Mouse (Mus musculus): ENCODE measurements around the gene Unc5a. TPM values are rescaled to one million over a fixed set of nuclear protein-coding genes. Genes with fewer than 3 reads are reported as not detected.

Gene Unc5a
- total and polyA plus RNA-seq, 3 experiments: not detected

GRCm38 (mm10) chr13:54923705-54924104 is 25.5 kb upstream of the Unc5a start:
- no peak for TF ChIP-seq ZC3H11A (IDR thresholded peaks at IDR 0.05; ENCODE audit: low read depth, low read length)
- Histone ChIP-seq H3K27ac (ENCODE audit: control insufficient read depth, low read depth, low read length) (no peak overlapping the region), H3K79me2 (ENCODE audit: control insufficient read depth, insufficient read depth, low read length, poor library complexity) (no peaks in the 10 kb centered on the region), H3K36me3 (ENCODE audit: control insufficient read depth in 1 of 2, insufficient read depth in 2 of 2, low read length in 2 of 2) (no peaks in the 10 kb centered on the region), H3K4me1 (ENCODE audit: control insufficient read depth in 1 of 2, insufficient read depth in 2 of 2, low read length in 2 of 2) (no peaks in the 10 kb centered on the region), H3K9ac (ENCODE audit: control insufficient read depth, low read depth, low read length, poor library complexity, severe bottlenecking) (no peak overlapping the region), H3K9me3 (replicated peaks; ENCODE audit: insufficient read depth, low read length) (no peaks in the 10 kb centered on the region), H3K27me3 (ENCODE audit: control insufficient read depth in 1 of 2, insufficient read depth in 2 of 2, low read length in 2 of 2) (no peaks in the 10 kb centered on the region), H3K4me3 (ENCODE audit: control insufficient read depth in 1 of 2, insufficient read depth in 1 of 2, low read depth in 2 of 2, low read length in 2 of 2) (no peak overlapping the region)
- no peak for DNase-seq (ENCODE audit: low read depth, low spot score)

- DNase-seq (ENCODE audit: low read depth, low spot score): no peak
- Histone ChIP-seq H3K27me3 (ENCODE audit: control insufficient read depth in 1 of 2, insufficient read depth in 2 of 2, low read length in 2 of 2) (no peaks in the 10 kb centered on the region), H3K9ac (ENCODE audit: control insufficient read depth, low read depth, low read length, poor library complexity, severe bottlenecking) (no peak overlapping the region), H3K79me2 (ENCODE audit: control insufficient read depth, insufficient read depth, low read length, poor library complexity) (no peaks in the 10 kb centered on the region), H3K9me3 (replicated peaks; ENCODE audit: insufficient read depth, low read length) (no peaks in the 10 kb centered on the region), H3K36me3 (ENCODE audit: control insufficient read depth in 1 of 2, insufficient read depth in 2 of 2, low read length in 2 of 2) (no peaks in the 10 kb centered on the region), H3K4me1 (ENCODE audit: control insufficient read depth in 1 of 2, insufficient read depth in 2 of 2, low read length in 2 of 2) (no peaks in the 10 kb centered on the region), H3K27ac (ENCODE audit: control insufficient read depth, low read depth, low read length) (no peak overlapping the region), H3K4me3 (ENCODE audit: control insufficient read depth in 1 of 2, insufficient read depth in 1 of 2, low read depth in 2 of 2, low read length in 2 of 2) (no peak overlapping the region)
- no peak for TF ChIP-seq RCOR1 (IDR thresholded peaks at IDR 0.05; ENCODE audit: low read depth, low read length)
- TF ChIP-seq TCF12 (IDR thresholded peaks at IDR 0.05; ENCODE audit: low read depth, low read length): no peak
- no peak for TF ChIP-seq POLR2AphosphoS5 (IDR thresholded peaks at IDR 0.05; ENCODE audit: borderline replicate concordance, low read depth, low read length)
- TF ChIP-seq ELF1 (IDR thresholded peaks at IDR 0.05; ENCODE audit: low read depth, low read length): no peak
These were observed 23.7 kb upstream of the Unc5a start for GRCm38 (mm10) chr13:54925466-54925865.

DNA sequence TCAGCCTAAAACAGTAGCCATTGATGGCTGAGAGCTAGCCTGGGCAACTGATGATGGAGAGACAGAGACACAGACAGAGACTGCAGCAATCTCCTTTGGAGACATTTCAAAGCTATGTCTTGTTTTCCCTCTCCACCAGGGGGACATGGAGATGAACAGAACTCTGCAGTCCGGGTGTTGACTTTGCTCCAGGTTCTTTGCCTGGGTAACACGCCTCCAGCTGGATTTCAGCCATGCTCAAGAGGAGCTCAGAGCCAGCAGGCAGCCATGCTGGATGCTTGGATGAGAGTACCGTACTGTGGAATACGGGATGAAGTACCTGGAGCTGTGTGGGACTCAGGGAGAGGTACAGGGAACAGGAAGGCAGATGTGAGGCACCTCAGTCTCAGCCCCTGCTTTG is 22.6 kb upstream of the Unc5a start:
- Histone ChIP-seq H3K9ac (ENCODE audit: control insufficient read depth, low read depth, low read length, poor library complexity, severe bottlenecking) (no peak overlapping the region), H3K27me3 (ENCODE audit: control insufficient read depth in 1 of 2, insufficient read depth in 2 of 2, low read length in 2 of 2) (no peaks in the 10 kb centered on the region), H3K36me3 (ENCODE audit: control insufficient read depth in 1 of 2, insufficient read depth in 2 of 2, low read length in 2 of 2) (no peaks in the 10 kb centered on the region), H3K79me2 (ENCODE audit: control insufficient read depth, insufficient read depth, low read length, poor library complexity) (no peaks in the 10 kb centered on the region), H3K4me1 (ENCODE audit: control insufficient read depth in 1 of 2, insufficient read depth in 2 of 2, low read length in 2 of 2) (no peaks in the 10 kb centered on the region), H3K4me3 (ENCODE audit: control insufficient read depth in 1 of 2, insufficient read depth in 1 of 2, low read depth in 2 of 2, low read length in 2 of 2) (no peak overlapping the region), H3K9me3 (replicated peaks; ENCODE audit: insufficient read depth, low read length) (no peaks in the 10 kb centered on the region), H3K27ac (ENCODE audit: control insufficient read depth, low read depth, low read length) (no peak overlapping the region)
- no peak for DNase-seq (ENCODE audit: low read depth, low spot score)
- TF ChIP-seq MXI1 (IDR thresholded peaks at IDR 0.05; ENCODE audit: low read depth, low read length) (no peak), MYB (IDR thresholded peaks at IDR 0.05; ENCODE audit: low read depth, low read length) (no peak)

- no peak for DNase-seq (ENCODE audit: low read depth, low spot score)
These were observed 19.1 kb upstream of the Unc5a start for GRCm38 (mm10) chr13:54930123-54930522.

More at GRCm38 (mm10) chr13:54930123-54930522, 19.1 kb upstream of the Unc5a start:
- Histone ChIP-seq H3K79me2 (ENCODE audit: control insufficient read depth, insufficient read depth, low read length, poor library complexity) (no peaks in the 10 kb centered on the region), H3K9ac (ENCODE audit: control insufficient read depth, low read depth, low read length, poor library complexity, severe bottlenecking) (no peak overlapping the region), H3K36me3 (ENCODE audit: control insufficient read depth in 1 of 2, insufficient read depth in 2 of 2, low read length in 2 of 2) (no peaks in the 10 kb centered on the region), H3K27me3 (ENCODE audit: control insufficient read depth in 1 of 2, insufficient read depth in 2 of 2, low read length in 2 of 2) (no peaks in the 10 kb centered on the region), H3K9me3 (replicated peaks; ENCODE audit: insufficient read depth, low read length) (no peaks in the 10 kb centered on the region), H3K4me3 (ENCODE audit: control insufficient read depth in 1 of 2, insufficient read depth in 1 of 2, low read depth in 2 of 2, low read length in 2 of 2) (no peak overlapping the region), H3K27ac (ENCODE audit: control insufficient read depth, low read depth, low read length) (no peak overlapping the region), H3K4me1 (ENCODE audit: control insufficient read depth in 1 of 2, insufficient read depth in 2 of 2, low read length in 2 of 2) (no peaks in the 10 kb centered on the region)
- TF ChIP-seq BHLHE40 (IDR thresholded peaks at IDR 0.05; ENCODE audit: borderline replicate concordance, low read depth, low read length) (no peak), MAX (IDR thresholded peaks at IDR 0.05; ENCODE audit: low read length) (no peak), SIN3A (IDR thresholded peaks at IDR 0.05; ENCODE audit: low read length) (no peak), NELFE (IDR thresholded peaks at IDR 0.05; ENCODE audit: low read depth, low read length) (no peak), TAL1 (IDR thresholded peaks at IDR 0.05; ENCODE audit: low read length) (no peak), SMC3 (IDR thresholded peaks at IDR 0.05; ENCODE audit: low read depth, low read length) (no peak), UBTF (IDR thresholded peaks at IDR 0.05; ENCODE audit: borderline replicate concordance, insufficient read depth, low read depth, low read length) (no peak), EP300 (IDR thresholded peaks at IDR 0.05; ENCODE audit: low read depth in 1 of 2, low read length in 2 of 2) (no peak)
